22 mouse cellular contexts compared by ENCODE assay signal in the genomic region with DNA sequence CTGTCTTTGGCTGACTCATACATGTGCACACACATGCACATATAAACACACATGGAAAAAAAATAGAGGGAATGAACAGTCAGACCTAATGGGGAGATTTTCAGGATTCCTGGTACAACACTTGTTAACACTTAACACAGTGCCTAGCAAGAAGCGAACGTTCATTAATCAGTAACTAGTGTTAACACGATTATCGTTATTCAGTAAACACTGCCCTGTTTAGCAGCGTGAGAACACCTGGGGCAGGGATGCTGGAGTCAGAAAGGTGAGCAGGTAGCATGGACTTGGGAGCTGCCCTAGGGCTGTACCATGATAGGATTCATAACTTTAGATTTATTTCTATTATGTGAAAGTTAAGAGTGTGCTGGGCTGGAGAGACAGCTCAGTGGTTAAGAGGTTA. TPM values are rescaled to one million over a fixed set of nuclear protein-coding genes. Genes with fewer than 3 reads are reported as not detected.
DNase-seq lines count a peak whose midpoint lies in the region; ATAC-seq and TF ChIP-seq lines count a peak whose summit lies in the region.
"Had no signal": no experiment of that assay in that cellular context is flagged by ENCODE, and none has a peak within 500 bp of the region (broad histone marks: within the 10 kb centered on the region; RNA-seq: fewer than 3 reads in every experiment).

No protein-coding gene starts in this region.

- no peak for DNase-seq in liver, embryonic 11.5 days (ENCODE audit: low spot score)
- no peak for DNase-seq in layer of hippocampus, postnatal 36 days
- DNase-seq: adrenal gland, postnatal 36 days; B cell, adult 2 months; cerebellum, adult 18-20 months; gastrocnemius, postnatal 10 days; heart, adult 11 months; layer of hippocampus, adult 9-11 months; lung, adult 18-20 months had no signal

- H3K4me2 ChIP-seq in liver, embryonic 16.5 days (ENCODE audit: low read depth, low read length) = no peak overlapping the region
- H3K4me2 ChIP-seq in liver, embryonic 11.5 days = no peak overlapping the region
- H3K4me2 ChIP-seq in intestine, postnatal 0 days (replicated peaks; ENCODE audit: low read depth) = no peak overlapping the region
- H3K4me2 ChIP-seq in kidney, embryonic 16.5 days (replicated peaks; ENCODE audit: low read depth, low read length) = no peak overlapping the region
- H3K4me2 ChIP-seq in stomach, embryonic 16.5 days (ENCODE audit: low read depth, low read length) = no peak overlapping the region
- no peak overlapping the region for H3K4me2 ChIP-seq in forebrain, embryonic 15.5 days (replicated peaks)
- H3K4me2 ChIP-seq: heart, embryonic 13.5 days; hindbrain, embryonic 13.5 days; midbrain, embryonic 12.5 days; neural tube, embryonic 13.5 days had no signal

- no peaks in the 10 kb centered on the region for H3K36me3 ChIP-seq in liver, embryonic 16.5 days (ENCODE audit: control insufficient read depth, insufficient read depth)
- no peaks in the 10 kb centered on the region for H3K36me3 ChIP-seq in liver, embryonic 11.5 days (ENCODE audit: control insufficient read depth, insufficient read depth, low read length)
- H3K36me3 ChIP-seq in intestine, postnatal 0 days (ENCODE audit: control insufficient read depth, insufficient read depth) = peaks cover 3% of the 10 kb centered on the region; the same call in 1 of the 2 replicates
- H3K36me3 ChIP-seq in kidney, embryonic 16.5 days (ENCODE audit: insufficient read depth, low read length) = no peaks in the 10 kb centered on the region; the same call in 1 of the 2 replicates
- no peaks in the 10 kb centered on the region; the same call in 1 of the 2 replicates for H3K36me3 ChIP-seq in stomach, embryonic 16.5 days (ENCODE audit: control insufficient read depth, insufficient read depth, low read length)
- no peaks in the 10 kb centered on the region for H3K36me3 ChIP-seq in forebrain, embryonic 15.5 days
- H3K36me3 ChIP-seq: forebrain, embryonic 10.5 days; hindbrain, embryonic 13.5 days; midbrain, embryonic 12.5 days; neural tube, embryonic 13.5 days had no signal

- H3K9ac ChIP-seq in liver, embryonic 16.5 days (ENCODE audit: low read depth, low read length) = no peak overlapping the region
- H3K9ac ChIP-seq in liver, embryonic 11.5 days (ENCODE audit: low read depth, low read length) = no peak overlapping the region
- no peak overlapping the region for H3K9ac ChIP-seq in intestine, postnatal 0 days (ENCODE audit: low read depth, low read length)
- H3K9ac ChIP-seq in kidney, embryonic 16.5 days (replicated peaks; ENCODE audit: low read length) = no peak overlapping the region
- no peak overlapping the region for H3K9ac ChIP-seq in stomach, embryonic 16.5 days (ENCODE audit: low read length)
- no peak overlapping the region for H3K9ac ChIP-seq in forebrain, embryonic 15.5 days (replicated peaks)
- H3K9ac ChIP-seq: heart, embryonic 13.5 days; hindbrain, embryonic 13.5 days; midbrain, embryonic 12.5 days; neural tube, embryonic 13.5 days had no signal

- no peak overlapping the region for H3K27ac ChIP-seq in liver, embryonic 16.5 days (ENCODE audit: low read length)
- H3K27ac ChIP-seq in liver, embryonic 11.5 days (ENCODE audit: low read depth, low read length) = no peak overlapping the region
- no peak overlapping the region for H3K27ac ChIP-seq in intestine, postnatal 0 days (ENCODE audit: low read depth, low read length)
- H3K27ac ChIP-seq in kidney, embryonic 16.5 days (ENCODE audit: low read length) = peak overlapping the region; percentile 69; the same call in 1 of the 2 replicates
- H3K27ac ChIP-seq in stomach, embryonic 16.5 days (ENCODE audit: low read length) = peak overlapping the region; percentile 78
- H3K27ac ChIP-seq in forebrain, embryonic 15.5 days (replicated peaks) = no peak overlapping the region
- H3K27ac ChIP-seq: forebrain, embryonic 10.5 days; heart, embryonic 13.5 days; hindbrain, embryonic 13.5 days; macrophage; midbrain, embryonic 12.5 days; neural tube, embryonic 13.5 days had no signal

- H3K4me1 ChIP-seq in liver, embryonic 16.5 days (ENCODE audit: control insufficient read depth, low read depth, low read length) = no peaks in the 10 kb centered on the region
- no peaks in the 10 kb centered on the region for H3K4me1 ChIP-seq in liver, embryonic 11.5 days (replicated peaks; ENCODE audit: control insufficient read depth, insufficient read depth, low read length)
- H3K4me1 ChIP-seq in intestine, postnatal 0 days (replicated peaks; ENCODE audit: control insufficient read depth, insufficient read depth, low read length) = no peaks in the 10 kb centered on the region
- peaks cover 8% of the 10 kb centered on the region; the same call in 1 of the 2 replicates for H3K4me1 ChIP-seq in kidney, embryonic 16.5 days (ENCODE audit: insufficient read depth, low read length)
- peaks cover 5% of the 10 kb centered on the region; the same call in 1 of the 2 replicates for H3K4me1 ChIP-seq in stomach, embryonic 16.5 days (ENCODE audit: control insufficient read depth, insufficient read depth, low read length)
- no peaks in the 10 kb centered on the region for H3K4me1 ChIP-seq in forebrain, embryonic 15.5 days
- H3K4me1 ChIP-seq: heart, embryonic 13.5 days; hindbrain, embryonic 13.5 days; midbrain, embryonic 12.5 days had no signal

- TF ChIP-seq CTCF in intestine, postnatal 0 days (IDR thresholded peaks at IDR 0.05; ENCODE audit: low read depth) = no peak

- peak; percentile 58; the same call in 1 of the 2 replicates for ATAC-seq in liver, embryonic 16.5 days (ENCODE audit: low read depth)
- no peak for ATAC-seq in liver, embryonic 11.5 days (replicated peaks; ENCODE audit: low FRiP score)
- peak; percentile 63 for ATAC-seq in intestine, postnatal 0 days
- ATAC-seq in kidney, embryonic 16.5 days (ENCODE audit: low FRiP score, low TSS enrichment) = peak; percentile 86; the same call in 1 of the 2 replicates
- peak; percentile 86 for ATAC-seq in stomach, embryonic 16.5 days (ENCODE audit: insufficient read depth, low FRiP score)
- no peak for ATAC-seq in forebrain, embryonic 15.5 days (replicated peaks)
- ATAC-seq: inflammation-experienced regulatory T-cells, adult 6 months had no signal

- 73% methylated on average over 5 of the region's 5 CpGs for WGBS in liver, embryonic 16.5 days (ENCODE audit: insufficient replicate concordance)
- WGBS in liver, embryonic 11.5 days = 77% methylated on average over 5 of the region's 5 CpGs
- 27% methylated on average over 5 of the region's 5 CpGs for WGBS in intestine, postnatal 0 days
- 56% methylated on average over 5 of the region's 5 CpGs for WGBS in kidney, embryonic 16.5 days
- WGBS in stomach, embryonic 16.5 days = 47% methylated on average over 5 of the region's 5 CpGs
- WGBS in forebrain, embryonic 15.5 days = 90% methylated on average over 5 of the region's 5 CpGs

- no peaks in the 10 kb centered on the region for H3K9me3 ChIP-seq in liver, embryonic 16.5 days (replicated peaks; ENCODE audit: control insufficient read depth, low read length)
- H3K9me3 ChIP-seq in liver, embryonic 11.5 days (ENCODE audit: control insufficient read depth, low read length) = no peaks in the 10 kb centered on the region
- no peaks in the 10 kb centered on the region for H3K9me3 ChIP-seq in intestine, postnatal 0 days (ENCODE audit: control insufficient read depth)
- H3K9me3 ChIP-seq in kidney, embryonic 16.5 days (ENCODE audit: low read length) = no peaks in the 10 kb centered on the region
- no peaks in the 10 kb centered on the region for H3K9me3 ChIP-seq in stomach, embryonic 16.5 days (replicated peaks; ENCODE audit: control insufficient read depth, low read length)
- no peaks in the 10 kb centered on the region for H3K9me3 ChIP-seq in forebrain, embryonic 15.5 days
- H3K9me3 ChIP-seq: forebrain, embryonic 10.5 days; heart, embryonic 13.5 days; hindbrain, embryonic 13.5 days; midbrain, embryonic 12.5 days; neural tube, embryonic 13.5 days had no signal

- H3K4me3 ChIP-seq in liver, embryonic 16.5 days (ENCODE audit: low read depth, low read length) = no peak overlapping the region
- H3K4me3 ChIP-seq in liver, embryonic 11.5 days (ENCODE audit: low read depth, low read length) = no peak overlapping the region
- no peak overlapping the region for H3K4me3 ChIP-seq in intestine, postnatal 0 days (ENCODE audit: low read depth, low read length)
- no peak overlapping the region for H3K4me3 ChIP-seq in kidney, embryonic 16.5 days (ENCODE audit: low read length)
- H3K4me3 ChIP-seq in stomach, embryonic 16.5 days (replicated peaks; ENCODE audit: low read length) = no peak overlapping the region
- no peak overlapping the region for H3K4me3 ChIP-seq in forebrain, embryonic 15.5 days
- H3K4me3 ChIP-seq: forebrain, embryonic 10.5 days; heart, embryonic 13.5 days; hindbrain, embryonic 13.5 days; midbrain, embryonic 12.5 days; neural tube, embryonic 13.5 days had no signal

- H3K27me3 ChIP-seq in liver, embryonic 16.5 days (ENCODE audit: control insufficient read depth, insufficient read depth, low read depth, low read length) = no peaks in the 10 kb centered on the region
- H3K27me3 ChIP-seq in liver, embryonic 11.5 days (replicated peaks; ENCODE audit: control insufficient read depth, insufficient read depth, low read length) = no peaks in the 10 kb centered on the region; the same call in 1 of the 2 replicates
- no peaks in the 10 kb centered on the region for H3K27me3 ChIP-seq in intestine, postnatal 0 days (replicated peaks; ENCODE audit: control insufficient read depth, insufficient read depth, low read length)
- no peaks in the 10 kb centered on the region for H3K27me3 ChIP-seq in kidney, embryonic 16.5 days (ENCODE audit: insufficient read depth, low read length)
- no peaks in the 10 kb centered on the region for H3K27me3 ChIP-seq in stomach, embryonic 16.5 days (ENCODE audit: control insufficient read depth, insufficient read depth, low read length)
- H3K27me3 ChIP-seq in forebrain, embryonic 15.5 days = no peaks in the 10 kb centered on the region
- H3K27me3 ChIP-seq: heart, embryonic 13.5 days; hindbrain, embryonic 13.5 days; midbrain, embryonic 12.5 days; neural tube, embryonic 13.5 days had no signal

RNA-seq across cellular contexts. Expression of a gene that starts 20.3 kb away (rescaled TPM):
- 20.2 and 24.1 TPM in 2 replicates for polyA plus RNA-seq in liver, embryonic 16.5 days (2015; fragmentation: Nextera tagmentation; extraction: Ambion mirVana)
- polyA plus RNA-seq in liver, embryonic 11.5 days (2014; fragmentation: Nextera tagmentation; extraction: Ambion mirVana) = 81.4 and 85.9 TPM in 2 replicates
- 53.2 and 56.8 TPM in 2 replicates for polyA plus RNA-seq in intestine, postnatal 0 days (2015; fragmentation: Nextera tagmentation; extraction: Ambion mirVana)
- 52.0 and 52.1 TPM in 2 replicates for polyA plus RNA-seq in kidney, embryonic 16.5 days (2015; fragmentation: Nextera tagmentation; extraction: Ambion mirVana)
- polyA plus RNA-seq in stomach, embryonic 16.5 days (2015; fragmentation: Nextera tagmentation; extraction: Ambion mirVana) = 34.9 and 38.3 TPM in 2 replicates
- 27.6 and 28.2 TPM in 2 replicates for polyA plus RNA-seq in forebrain, embryonic 15.5 days (2015; fragmentation: Nextera tagmentation; extraction: Ambion mirVana)
- total RNA-seq in layer of hippocampus, postnatal 36 days (2021) = 100 to 1,000 TPM; 500 to 531 TPM

RNA-seq across cellular contexts. Expression of a gene that starts 28.3 kb away (rescaled TPM):
- 0.72 and 1.3 TPM in 2 replicates for polyA plus RNA-seq in liver, embryonic 16.5 days (2015; fragmentation: Nextera tagmentation; extraction: Ambion mirVana)
- 5.7 and 6.1 TPM in 2 replicates for polyA plus RNA-seq in liver, embryonic 11.5 days (2014; fragmentation: Nextera tagmentation; extraction: Ambion mirVana)
- 6.8 and 8.4 TPM in 2 replicates for polyA plus RNA-seq in intestine, postnatal 0 days (2015; fragmentation: Nextera tagmentation; extraction: Ambion mirVana)
- 12.3 and 14.9 TPM in 2 replicates for polyA plus RNA-seq in kidney, embryonic 16.5 days (2015; fragmentation: Nextera tagmentation; extraction: Ambion mirVana)
- 21.7 and 24.5 TPM in 2 replicates for polyA plus RNA-seq in stomach, embryonic 16.5 days (2015; fragmentation: Nextera tagmentation; extraction: Ambion mirVana)
- 0.92 and 1.0 TPM in 2 replicates for polyA plus RNA-seq in forebrain, embryonic 15.5 days (2015; fragmentation: Nextera tagmentation; extraction: Ambion mirVana)
- 1 to 10 TPM; 3.4 to 4.3 TPM for total RNA-seq in layer of hippocampus, postnatal 36 days (2021)

RNA-seq across cellular contexts. Expression of a gene that starts 50.5 kb away (rescaled TPM):
- polyA plus RNA-seq in liver, embryonic 16.5 days (2015; fragmentation: Nextera tagmentation; extraction: Ambion mirVana) = 0.68 and 1.0 TPM in 2 replicates
- polyA plus RNA-seq in liver, embryonic 11.5 days (2014; fragmentation: Nextera tagmentation; extraction: Ambion mirVana) = 3.7 and 4.8 TPM in 2 replicates
- 0.21 and 0.30 TPM in 2 replicates for polyA plus RNA-seq in intestine, postnatal 0 days (2015; fragmentation: Nextera tagmentation; extraction: Ambion mirVana)
- polyA plus RNA-seq in kidney, embryonic 16.5 days (2015; fragmentation: Nextera tagmentation; extraction: Ambion mirVana) = 0.27 and 0.71 TPM in 2 replicates
- 0.83 and 0.91 TPM in 2 replicates for polyA plus RNA-seq in stomach, embryonic 16.5 days (2015; fragmentation: Nextera tagmentation; extraction: Ambion mirVana)
- polyA plus RNA-seq in forebrain, embryonic 15.5 days (2015; fragmentation: Nextera tagmentation; extraction: Ambion mirVana) = 0.15 and 0.32 TPM in 2 replicates
- not detected for total RNA-seq in layer of hippocampus, postnatal 36 days (2021)
- total RNA-seq: adrenal gland, postnatal 36 days; gastrocnemius, postnatal 10 days; heart, postnatal 25 days had no signal

Comparison
In these comparisons a context has a peak if more than half of its experiments do, and no peak if none do; other contexts are left out.
1. ATAC-seq: peak in liver, embryonic 16.5 days (single experiment), intestine, postnatal 0 days (single experiment), kidney, embryonic 16.5 days (single experiment) and stomach, embryonic 16.5 days (single experiment); none in liver, embryonic 11.5 days (single experiment) and forebrain, embryonic 15.5 days (single experiment).
2. H3K27ac ChIP-seq: peak in kidney, embryonic 16.5 days (single experiment) and stomach, embryonic 16.5 days (single experiment); none in liver, embryonic 16.5 days (single experiment), liver, embryonic 11.5 days (single experiment), intestine, postnatal 0 days (single experiment) and forebrain, embryonic 15.5 days (single experiment).